Mouse (Mus musculus): ENCODE measurements around the gene Sox13.

Gene Sox13

DNA sequence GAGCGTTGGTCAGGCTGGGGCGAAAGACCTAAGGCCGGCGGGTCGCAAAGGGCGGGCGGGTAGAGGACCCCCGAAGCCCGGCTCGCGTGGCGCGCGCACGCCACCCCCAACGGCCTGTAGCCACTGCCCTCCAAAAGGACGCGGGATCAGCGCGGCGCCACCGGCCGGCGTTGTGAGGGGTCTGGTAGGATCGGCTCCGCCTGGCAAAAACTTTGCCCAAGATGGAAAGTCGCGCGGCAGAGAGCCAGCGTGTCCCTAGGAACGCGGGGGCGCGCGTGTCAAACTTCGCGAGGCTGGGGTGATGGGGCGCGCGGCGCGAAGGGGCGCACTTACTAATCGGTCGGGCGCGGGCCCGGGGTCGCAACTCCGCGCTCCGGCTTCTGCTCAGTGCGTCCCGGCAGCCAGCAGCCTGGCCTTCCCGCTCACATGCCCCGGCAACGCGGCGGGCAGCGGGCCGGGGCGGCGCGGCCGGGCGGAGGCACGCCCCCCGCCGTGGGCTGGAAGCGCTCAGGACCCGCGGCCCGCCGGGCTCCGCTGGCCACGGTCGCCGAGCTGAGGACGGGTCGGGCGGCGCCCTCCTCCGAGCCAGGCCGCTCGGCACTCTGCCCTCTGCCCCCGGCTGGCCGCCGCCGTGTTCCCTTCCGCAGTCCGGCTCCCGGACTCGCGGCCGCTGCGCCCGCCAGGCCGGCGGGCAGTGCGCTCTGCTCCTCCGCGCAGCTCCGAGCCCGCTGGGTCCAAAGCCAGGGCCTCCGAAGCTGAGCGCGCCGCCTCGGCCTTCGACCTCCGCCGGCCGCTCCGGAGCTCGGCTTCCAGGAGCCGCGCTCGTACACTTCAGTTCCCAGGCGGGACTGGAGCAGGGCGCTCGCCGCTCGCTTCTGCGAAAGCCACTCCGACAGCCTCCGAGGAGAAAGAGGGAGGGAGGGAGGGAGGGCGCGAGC, at the start of gene Sox13:
Sox13 (minus strand) TSS at position 835 of the 938 bp plus-strand sequence.
- DNase-seq: peak; percentile 98

DNA sequence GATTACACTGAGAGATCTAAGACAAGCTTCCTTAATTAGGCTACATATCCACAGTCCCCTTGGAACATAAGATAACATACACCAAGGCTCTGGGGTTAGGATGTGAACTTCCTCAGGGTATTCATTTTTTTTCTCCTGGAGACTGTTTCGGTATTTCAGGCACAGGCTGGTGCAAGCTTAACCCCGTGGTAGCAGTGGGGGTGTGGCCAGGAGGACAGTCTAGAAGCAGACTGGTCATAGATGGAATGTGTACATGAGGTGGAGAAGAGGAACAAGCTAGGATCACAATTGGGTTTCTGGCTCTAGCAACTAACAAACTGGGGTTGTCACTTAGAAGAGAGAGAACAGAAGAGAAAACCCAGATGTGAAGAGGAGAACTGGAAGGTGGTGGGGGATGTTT, 47.4 kb upstream of the Sox13 start:
- DNase-seq: no peak

- peak; percentile 99 for DNase-seq
Measured at GRCm38 (mm10) chr1:133471086-133471485, 46.9 kb upstream of the Sox13 start.

GRCm38 (mm10) chr1:133470242-133471025, 46.3 kb upstream of the Sox13 start:
- DNase-seq: peak; percentile 98

DNA sequence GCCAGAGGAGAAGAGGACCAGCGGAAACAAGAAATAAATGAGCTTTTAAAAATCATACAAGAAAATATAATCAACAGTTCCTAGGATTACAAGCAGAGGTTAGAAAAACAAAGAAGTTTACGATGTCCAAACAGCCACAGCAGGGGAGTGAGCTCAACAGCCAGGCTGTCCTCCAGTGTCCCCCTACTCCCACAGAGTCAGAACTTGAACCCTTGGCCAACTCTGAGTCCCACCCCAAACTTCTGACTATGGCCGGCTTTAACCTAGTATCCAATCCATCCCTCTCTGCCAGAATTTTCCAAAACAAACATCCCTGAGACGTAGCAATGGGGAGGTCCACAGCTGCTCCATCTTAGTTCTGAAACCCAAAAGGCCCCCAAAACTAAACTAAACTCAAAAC, 45.0 kb upstream of the Sox13 start:
- DNase-seq: peak; percentile 90

- DNase-seq: no peak
Measured at GRCm38 (mm10) chr1:133468751-133469150, 44.6 kb upstream of the Sox13 start.

DNA sequence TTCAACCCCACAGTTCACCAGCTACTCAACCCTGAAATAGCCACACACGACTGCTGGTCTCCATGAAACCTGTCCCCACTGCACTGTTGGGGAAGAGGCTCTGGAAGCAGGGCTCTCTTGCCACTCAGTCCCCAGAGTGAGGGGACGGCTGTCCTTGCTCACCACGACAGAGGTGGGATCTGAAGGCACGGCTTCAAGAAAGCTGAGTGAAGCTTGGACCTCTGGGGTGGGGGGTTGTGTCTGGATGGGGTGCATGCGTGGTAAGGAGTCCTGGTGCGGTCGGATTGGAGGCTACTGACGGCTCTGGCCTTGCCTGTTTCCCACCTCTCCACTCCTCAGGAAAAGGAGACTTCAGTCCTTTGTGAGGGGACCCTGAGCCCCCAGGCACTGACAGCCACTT, 43.7 kb upstream of the Sox13 start:
- DNase-seq: peak; percentile 90

DNA sequence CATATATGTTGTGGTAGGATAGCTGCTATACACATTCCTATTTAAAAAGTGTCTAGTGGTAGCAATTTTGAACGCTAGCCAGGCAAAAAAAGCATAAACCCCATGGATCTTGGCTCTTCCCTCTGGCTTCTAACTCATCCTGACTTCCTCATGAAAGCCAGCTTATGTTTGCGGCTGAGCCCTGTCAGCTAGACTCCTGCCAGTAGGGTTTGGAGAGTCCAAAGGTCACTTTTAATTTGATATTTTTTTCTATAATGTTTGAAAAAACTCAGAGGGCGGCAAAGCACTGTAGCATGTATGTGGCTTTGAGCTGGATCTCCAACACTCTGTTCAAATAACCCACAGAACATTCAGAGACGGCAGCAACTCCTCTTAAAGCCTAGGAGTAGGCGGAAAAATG, 39.0 kb upstream of the Sox13 start:
- no peak for DNase-seq

DNA sequence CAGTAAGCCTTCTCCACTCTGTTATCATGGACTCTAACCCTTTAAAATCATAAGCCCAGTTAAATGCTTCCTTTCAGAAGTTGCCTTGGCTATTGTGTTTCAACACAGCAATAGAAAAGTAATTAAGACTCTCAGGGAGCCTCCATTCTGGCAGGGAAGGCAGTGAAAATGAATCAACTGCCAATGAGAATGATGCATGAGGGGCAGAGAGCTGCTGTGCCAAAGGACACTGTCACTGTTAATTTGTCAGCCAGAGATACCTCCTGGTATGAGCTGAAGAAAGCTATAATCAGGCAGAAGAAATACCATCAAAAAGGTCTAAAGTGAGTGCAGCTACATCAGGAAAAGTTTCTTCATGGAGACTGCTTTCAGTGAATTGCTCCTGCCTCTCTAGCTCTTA, 36.8 kb upstream of the Sox13 start:
- DNase-seq: no peak

GRCm38 (mm10) chr1:133456097-133456496, 31.9 kb upstream of the Sox13 start:
- no peak for DNase-seq

- DNase-seq: no peak
Measured at GRCm38 (mm10) chr1:133452564-133453165, 28.5 kb upstream of the Sox13 start.

DNA sequence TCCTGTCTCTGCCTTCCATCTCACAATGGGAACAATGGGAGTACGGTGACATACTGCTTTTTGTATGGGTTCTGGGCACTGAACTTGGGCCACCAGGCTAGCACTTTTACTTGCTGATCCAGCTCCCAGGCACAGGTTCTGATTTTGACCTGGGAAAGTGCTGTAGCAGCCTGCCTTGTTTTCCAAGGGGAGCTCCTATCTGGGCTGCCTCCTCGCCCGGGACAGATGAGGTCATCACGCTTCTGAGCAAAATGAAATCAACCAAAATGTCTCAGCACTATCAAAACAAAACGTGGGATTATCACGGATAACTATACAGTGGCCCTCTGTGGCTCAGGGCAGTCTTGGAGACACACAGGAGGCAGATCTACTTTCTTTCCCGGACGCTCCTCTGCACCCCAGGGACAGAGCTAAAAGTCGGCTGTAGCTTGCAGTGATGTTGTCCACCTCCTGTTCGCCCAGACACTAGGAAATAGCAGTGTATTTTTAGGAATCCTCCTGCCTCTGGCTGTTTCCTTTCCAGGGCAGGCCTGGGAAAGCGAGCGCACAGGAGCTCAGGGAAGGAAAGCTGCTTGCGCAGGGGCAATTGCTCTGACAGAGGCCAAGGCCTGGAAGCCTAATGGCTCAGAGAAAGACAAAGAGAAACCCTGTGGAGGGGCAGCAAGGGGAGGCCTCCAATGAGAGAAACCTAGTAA, 27.8 kb upstream of the Sox13 start:
- peak; percentile 97 for DNase-seq

GRCm38 (mm10) chr1:133451025-133451424, 26.8 kb upstream of the Sox13 start:
- DNase-seq: peak; percentile 91

DNA sequence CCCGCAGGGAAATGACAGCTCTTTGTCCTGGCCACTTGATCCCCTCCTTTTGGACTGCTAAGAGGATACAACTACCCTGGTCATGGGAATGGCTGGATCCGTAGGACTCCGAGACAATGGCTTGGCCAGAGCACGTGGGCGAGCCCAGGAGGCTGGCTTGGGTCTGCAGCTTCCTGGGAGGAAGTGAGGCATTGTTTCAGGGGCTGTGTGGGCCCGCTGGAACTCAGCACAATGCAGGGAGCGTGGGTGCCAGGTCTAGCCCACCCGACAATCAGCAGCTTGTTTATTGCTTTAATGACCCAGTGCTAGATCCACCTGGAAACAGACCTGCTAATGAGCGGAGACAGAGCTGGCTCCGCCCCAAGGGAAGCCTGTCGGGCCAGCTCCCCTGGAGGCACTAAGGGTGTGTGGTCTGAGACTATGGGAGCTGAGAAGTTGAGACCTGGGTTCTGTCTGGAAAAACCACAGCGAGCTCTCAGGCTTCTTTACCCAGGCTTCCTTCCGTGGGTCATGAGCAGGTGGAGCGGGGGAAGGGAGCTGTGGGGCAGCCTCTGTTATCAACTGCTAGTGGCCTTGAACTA, 24.3 kb upstream of the Sox13 start:
- DNase-seq: peak; percentile 99

DNA sequence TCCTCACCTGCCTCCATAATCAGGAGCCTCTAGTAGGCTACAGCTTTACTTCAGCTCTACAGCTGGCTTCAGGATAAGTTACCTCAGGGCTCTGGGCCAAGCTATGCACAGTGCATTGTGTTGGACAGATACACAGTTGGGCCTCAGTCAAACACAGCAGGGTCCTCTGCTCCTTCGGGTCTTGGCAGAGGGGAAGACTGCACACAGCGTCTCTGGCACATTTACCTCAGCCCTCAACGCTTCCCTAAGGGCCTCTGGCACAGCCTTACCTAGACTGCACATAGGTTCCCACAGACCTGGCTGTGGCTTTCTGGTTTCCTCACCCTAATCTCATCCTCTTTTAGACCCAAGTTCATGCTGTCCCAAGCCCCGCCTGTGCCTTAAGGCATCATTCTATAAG, 22.1 kb upstream of the Sox13 start:
- DNase-seq: no peak

DNA sequence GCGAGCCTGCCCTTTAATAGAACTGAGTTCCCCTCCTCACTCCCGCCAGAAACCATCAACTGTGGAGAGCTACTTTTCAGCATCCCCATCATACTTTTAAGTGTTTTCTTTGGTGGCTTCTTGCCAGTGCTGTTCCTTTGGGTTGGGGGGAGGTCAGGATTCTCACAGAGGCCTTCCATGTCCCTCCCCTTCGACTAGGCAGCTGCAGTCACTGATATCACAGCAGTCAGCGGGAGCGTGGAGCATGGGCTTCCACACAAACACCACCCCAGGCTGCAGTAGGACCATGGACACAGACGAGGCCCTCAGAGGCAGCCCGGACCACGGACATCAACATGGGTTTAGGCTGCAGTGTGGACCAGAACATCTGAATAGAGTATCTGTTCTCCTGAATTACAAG, 20.1 kb upstream of the Sox13 start:
- DNase-seq: peak; percentile 93

DNA sequence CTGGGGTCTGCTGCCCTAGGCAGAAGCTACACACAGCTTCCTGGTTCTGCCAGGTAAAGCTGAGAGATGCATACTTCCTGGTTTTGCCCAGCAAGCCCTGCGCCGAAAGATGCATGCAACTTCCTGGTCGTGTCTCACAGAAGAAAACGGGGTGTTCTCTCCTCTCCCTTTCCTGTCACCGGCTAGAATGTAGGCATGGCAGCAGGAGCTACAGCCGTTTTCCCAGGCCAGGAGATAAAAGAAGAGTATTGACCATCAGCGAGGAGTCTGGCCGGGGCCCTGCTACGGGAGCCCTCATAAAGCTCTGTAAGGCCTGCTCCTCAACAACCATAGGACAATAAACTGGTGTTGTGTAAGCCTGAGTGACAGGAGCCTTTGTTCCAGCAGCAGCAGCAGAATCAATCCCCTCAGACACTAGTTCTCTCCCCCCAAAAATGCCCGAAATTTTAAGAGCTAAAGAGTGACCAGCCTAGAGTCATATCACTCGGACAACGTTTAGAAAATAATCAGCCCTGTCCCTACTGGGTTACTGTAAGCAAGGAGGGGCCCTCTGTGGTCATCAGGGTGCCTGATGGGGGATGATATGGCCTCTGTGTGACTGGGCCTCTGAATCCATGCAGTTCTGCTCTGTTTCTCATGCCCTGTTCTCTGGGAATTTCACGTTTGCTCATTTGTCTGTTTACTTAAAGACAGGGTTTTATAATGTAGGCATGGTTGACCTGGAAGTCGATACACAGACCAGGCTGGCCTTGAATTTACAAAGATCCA, 13.9 kb upstream of the Sox13 start:
- DNase-seq: peak; percentile 87

GRCm38 (mm10) chr1:133434756-133435112, 10.6 kb upstream of the Sox13 start:
- no peak for DNase-seq

DNA sequence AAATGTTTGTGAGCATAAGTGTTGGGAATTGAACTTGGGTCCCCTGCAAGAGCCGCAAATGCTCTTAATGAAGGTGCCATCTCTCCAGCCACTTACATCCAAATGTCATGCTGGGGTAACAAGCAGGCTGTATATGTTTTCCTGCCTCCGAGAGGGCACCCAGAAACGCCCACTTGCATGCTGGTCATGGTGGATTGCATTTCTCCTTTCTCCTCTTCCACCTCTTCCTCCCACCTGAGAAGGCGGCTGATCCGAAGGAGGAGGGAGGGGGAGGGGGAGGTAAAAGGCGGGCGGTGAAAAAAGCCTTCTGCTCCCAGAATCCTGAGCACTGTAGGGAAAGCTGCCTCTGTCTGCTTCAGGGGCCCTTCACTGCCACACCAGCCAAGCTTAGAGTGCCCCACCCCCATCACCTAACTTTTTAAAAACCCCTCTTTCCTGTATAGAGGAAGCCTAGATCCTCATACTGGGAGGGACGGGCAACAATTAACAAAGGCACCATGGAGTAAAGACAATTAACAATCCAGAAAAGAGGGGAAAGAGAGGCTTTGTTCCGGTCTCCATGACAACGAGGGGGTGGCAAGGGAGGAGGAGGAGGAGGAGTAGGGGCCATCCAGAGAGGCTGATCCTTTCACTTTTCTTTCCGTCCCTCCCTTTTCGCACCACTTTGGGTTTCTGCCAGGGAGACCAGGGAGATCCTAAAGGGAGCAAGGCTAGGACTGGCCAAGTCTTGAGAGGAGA, 10.0 kb upstream of the Sox13 start:
- peak; percentile 97 for DNase-seq

DNA sequence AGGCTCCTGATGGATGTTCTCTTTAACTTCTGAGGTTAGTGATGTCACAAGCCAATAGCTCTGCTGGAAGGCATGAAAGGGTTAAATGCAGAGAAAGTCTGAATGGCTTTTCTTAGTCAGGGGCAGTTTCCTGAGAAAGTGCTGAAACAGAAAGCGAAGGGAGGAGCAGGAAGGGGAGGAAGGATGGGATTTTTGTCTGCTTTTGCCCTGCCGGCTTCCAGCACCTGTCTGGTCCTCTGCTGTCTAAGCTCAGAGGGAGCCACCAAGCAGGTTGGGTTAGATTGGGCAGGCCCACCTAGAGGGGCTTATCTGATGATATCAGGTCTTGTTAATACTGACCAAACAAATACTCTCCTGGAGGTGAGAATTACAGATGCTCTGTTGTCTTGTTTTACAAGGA, 8.4 kb upstream of the Sox13 start:
- no peak for DNase-seq

DNA sequence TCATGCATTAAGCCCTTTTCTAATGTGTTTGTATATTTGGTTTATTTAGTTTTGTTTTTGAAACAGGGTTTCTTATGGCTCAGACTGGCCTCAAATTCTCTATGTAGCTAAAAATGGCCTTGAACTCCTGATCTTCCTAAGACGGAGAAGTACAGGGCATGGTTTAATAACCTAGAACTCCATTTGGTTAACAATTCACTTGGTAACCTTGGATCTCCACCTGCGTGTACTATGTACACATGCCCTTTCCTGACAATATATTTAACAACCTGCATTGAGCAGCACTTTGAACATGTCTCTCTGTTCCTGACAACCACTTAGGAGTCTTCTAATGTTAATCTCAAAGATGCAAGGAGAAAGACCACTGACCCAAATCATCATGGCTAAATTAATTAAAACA, 7.0 kb upstream of the Sox13 start:
- no peak for DNase-seq
